Mouse (Mus musculus): ENCODE measurements at regions not wholly inside any gene's neighbourhood (a gene's known extent, or its start where the extent isn't known, plus 50 kb on each side); places are given as distances from the start of the nearest gene placed in this dataset.

GRCm38 (mm10) chr17:47276639-47277038 lies 92.0 kb upstream of the Mrps10 start:
- no peak for TF ChIP-seq POLR2A (IDR thresholded peaks at IDR 0.05; ENCODE audit: control insufficient read depth, low read depth, low read length)
- no peak for TF ChIP-seq CTCF (IDR thresholded peaks at IDR 0.05; ENCODE audit: control insufficient read depth, insufficient read depth, insufficient replicate concordance, low read depth, low read length)

All from testis, adult 2 months (tissue).